Mouse (Mus musculus) urinary bladder, postnatal 36 days (tissue): ENCODE results near the gene Dact2.

Experiments
- DNase-seq, 2 experiments: peaks; one replicate each; pipeline ENCODE4 v3.0.0; 2022; ENCODE audit warnings: low spot score in 2 of 2, mixed read lengths in 1 of 2

The Dact2 gene

GRCm38 (mm10) chr17:14175019-14175418, 29.1 kb downstream of the Dact2 start:
- no peak for DNase-seq

DNA sequence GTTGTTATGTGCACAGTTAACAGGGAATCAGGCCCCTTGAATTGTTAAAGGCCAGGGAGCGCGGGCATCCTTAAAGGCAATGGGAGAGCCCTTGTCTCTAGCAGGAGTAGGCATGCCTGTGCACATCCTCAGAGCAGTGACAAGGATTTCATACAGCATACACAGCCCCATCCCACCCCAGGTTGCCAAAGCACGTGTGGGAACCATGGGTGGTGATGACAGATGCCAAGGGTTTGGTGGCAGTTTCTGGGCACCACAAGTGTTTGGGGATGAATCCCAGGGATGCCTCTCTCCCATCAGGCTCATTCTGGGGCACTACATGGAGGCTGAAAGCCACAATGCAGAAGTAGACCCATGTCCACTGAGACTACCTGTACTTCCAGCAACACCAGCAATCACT, 29.7 kb downstream of the Dact2 start:
- no peak for DNase-seq

- no peak for DNase-seq
Observed at GRCm38 (mm10) chr17:14173459-14173858, 30.6 kb downstream of the Dact2 start.

GRCm38 (mm10) chr17:14172731-14173130, 31.4 kb downstream of the Dact2 start:
- DNase-seq: no peak

DNA sequence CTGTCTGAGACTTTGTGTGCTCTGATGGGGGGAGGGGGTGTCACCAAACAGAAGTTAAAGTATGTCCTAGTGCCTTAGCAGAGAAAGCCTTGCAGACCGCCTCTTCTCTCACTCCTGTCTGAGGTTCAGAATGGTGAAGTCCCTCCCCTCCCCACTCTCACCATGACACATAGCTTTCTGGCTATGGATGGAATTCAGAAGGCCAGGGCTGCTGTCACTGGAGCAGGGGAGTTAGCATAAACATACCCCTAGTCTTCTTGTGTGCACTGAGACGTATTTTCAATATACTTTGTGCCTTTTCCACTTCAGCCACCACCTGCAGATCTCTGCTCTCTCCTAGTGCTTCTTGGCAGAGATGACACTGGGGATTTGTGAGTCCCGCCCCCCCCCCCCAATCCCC, 31.9 kb downstream of the Dact2 start:
- DNase-seq: no peak

- DNase-seq: no peak
Observed at GRCm38 (mm10) chr17:14170961-14171479, 33.1 kb downstream of the Dact2 start.

- DNase-seq: no peak
Observed at GRCm38 (mm10) chr17:14169431-14169830, 34.7 kb downstream of the Dact2 start.

GRCm38 (mm10) chr17:14167594-14167993, 36.5 kb downstream of the Dact2 start:
- no peak for DNase-seq

- DNase-seq: no peak
Observed at GRCm38 (mm10) chr17:14166746-14167432, 37.2 kb downstream of the Dact2 start.

- DNase-seq: no peak
Observed at GRCm38 (mm10) chr17:14165934-14166610, 38.0 kb downstream of the Dact2 start.

- no peak for DNase-seq
Observed at GRCm38 (mm10) chr17:14165332-14165876, 38.7 kb downstream of the Dact2 start.

- DNase-seq: no peak
Observed at GRCm38 (mm10) chr17:14160846-14161245, 43.3 kb downstream of the Dact2 start.

GRCm38 (mm10) chr17:14157779-14158195, 46.3 kb downstream of the Dact2 start:
- DNase-seq: no peak
